In genomic region chr2:31422576-31422975, GRCm38 (mm10) we compare ENCODE assay signal across 26 mouse cellular contexts.
"Had no signal": no experiment of that assay in that cellular context is flagged by ENCODE, and none has a peak within 500 bp of the region (broad histone marks: within the 10 kb centered on the region; RNA-seq: fewer than 3 reads in every experiment).

No protein-coding gene starts in this region.

- DNase-seq: cerebellum, postnatal 10 days; cerebellum, postnatal 14 days; cerebellum, postnatal 25 days; cerebellum, postnatal 36 days; embryo, embryonic 11 days; forebrain, postnatal 0 days; gastrocnemius, adult 2 months; gastrocnemius, postnatal 10 days; gastrocnemius, postnatal 14 days; gastrocnemius, postnatal 25 days; gastrocnemius, postnatal 36 days; heart, adult 11 months; heart, adult 18-20 months; heart, adult 2 months had no signal

- ATAC-seq: forebrain, embryonic 13.5 days; forebrain, embryonic 14.5 days; forebrain, embryonic 15.5 days; forebrain, embryonic 16.5 days; forebrain, postnatal 0 days had no signal

- H3K27me3 ChIP-seq: forebrain, embryonic 13.5 days; forebrain, embryonic 15.5 days had no signal

- H3K9me3 ChIP-seq: embryonic facial prominence, embryonic 10.5 days; embryonic facial prominence, embryonic 12.5 days; embryonic facial prominence, embryonic 13.5 days; embryonic facial prominence, embryonic 15.5 days; forebrain, embryonic 10.5 days; forebrain, embryonic 12.5 days; forebrain, embryonic 13.5 days; forebrain, embryonic 15.5 days; heart, embryonic 10.5 days had no signal

- H3K9ac ChIP-seq: embryonic facial prominence, embryonic 12.5 days; embryonic facial prominence, embryonic 13.5 days; embryonic facial prominence, embryonic 15.5 days; forebrain, embryonic 12.5 days; forebrain, embryonic 13.5 days; forebrain, embryonic 15.5 days; forebrain, postnatal 0 days had no signal

- H3K4me3 ChIP-seq: embryonic facial prominence, embryonic 10.5 days; embryonic facial prominence, embryonic 12.5 days; embryonic facial prominence, embryonic 13.5 days; embryonic facial prominence, embryonic 15.5 days; erythroblast, embryonic 14.5 days; forebrain, embryonic 10.5 days; forebrain, embryonic 12.5 days; forebrain, embryonic 13.5 days; forebrain, embryonic 15.5 days; gastrocnemius, adult 2 months; heart, adult 2 months; heart, embryonic 10.5 days had no signal

- H3K36me3 ChIP-seq: embryonic facial prominence, embryonic 10.5 days; embryonic facial prominence, embryonic 12.5 days; embryonic facial prominence, embryonic 13.5 days; embryonic facial prominence, embryonic 15.5 days; forebrain, embryonic 10.5 days; forebrain, embryonic 12.5 days; forebrain, embryonic 15.5 days; heart, embryonic 10.5 days had no signal

- H3K4me2 ChIP-seq: embryonic facial prominence, embryonic 12.5 days; embryonic facial prominence, embryonic 13.5 days; embryonic facial prominence, embryonic 15.5 days; forebrain, embryonic 12.5 days; forebrain, embryonic 13.5 days; forebrain, embryonic 15.5 days had no signal

- H3K4me1 ChIP-seq: embryonic facial prominence, embryonic 12.5 days; embryonic facial prominence, embryonic 15.5 days; forebrain, embryonic 15.5 days had no signal

- H3K27ac ChIP-seq: embryonic facial prominence, embryonic 10.5 days; embryonic facial prominence, embryonic 12.5 days; embryonic facial prominence, embryonic 13.5 days; embryonic facial prominence, embryonic 15.5 days; forebrain, embryonic 10.5 days; forebrain, embryonic 12.5 days; forebrain, embryonic 13.5 days; forebrain, embryonic 15.5 days; gastrocnemius, adult 2 months; heart, adult 2 months had no signal
